Mouse (Mus musculus): ENCODE measurements at regions not wholly inside any gene's neighbourhood (a gene's known extent, or its start where the extent isn't known, plus 50 kb on each side); places are given as distances from the start of the nearest gene placed in this dataset.
A peak's percentile ranks its signal among the peaks of the same experiment; 100 is the strongest.
"Not testable (repeated sequence)": the region's sequence is repeated elsewhere in the genome, so short reads cannot be mapped to it uniquely, and the experiment has no call there.

GRCm38 (mm10) chr16:55578686-55579085, 260.0 kb downstream of the Nfkbiz start:
- DNase-seq = peak; percentile 72

- not testable (repeated sequence) for DNase-seq
These were observed 263.0 kb downstream of the Nfkbiz start for GRCm38 (mm10) chr16:55575609-55576283.

DNA sequence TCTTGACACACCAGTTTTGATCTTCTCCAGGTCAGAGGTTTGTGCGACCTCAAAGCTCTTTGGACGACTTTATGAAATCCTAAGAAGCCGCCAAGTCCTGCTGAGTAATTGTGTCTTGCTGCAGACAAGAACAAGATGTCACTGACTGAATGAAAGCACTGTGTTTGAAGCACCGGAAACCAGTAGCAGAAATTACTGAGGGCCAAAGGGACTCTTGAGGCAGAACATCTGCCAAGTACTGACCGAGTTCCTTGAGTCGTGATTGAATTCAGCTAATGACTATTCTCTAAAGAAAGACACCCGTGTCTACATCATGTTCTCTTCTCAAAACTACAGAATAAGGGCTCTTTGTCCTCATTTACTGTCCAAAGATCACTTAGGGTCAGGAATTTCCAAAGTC, 267.6 kb downstream of the Nfkbiz start:
- peak; percentile 52 for DNase-seq

DNA sequence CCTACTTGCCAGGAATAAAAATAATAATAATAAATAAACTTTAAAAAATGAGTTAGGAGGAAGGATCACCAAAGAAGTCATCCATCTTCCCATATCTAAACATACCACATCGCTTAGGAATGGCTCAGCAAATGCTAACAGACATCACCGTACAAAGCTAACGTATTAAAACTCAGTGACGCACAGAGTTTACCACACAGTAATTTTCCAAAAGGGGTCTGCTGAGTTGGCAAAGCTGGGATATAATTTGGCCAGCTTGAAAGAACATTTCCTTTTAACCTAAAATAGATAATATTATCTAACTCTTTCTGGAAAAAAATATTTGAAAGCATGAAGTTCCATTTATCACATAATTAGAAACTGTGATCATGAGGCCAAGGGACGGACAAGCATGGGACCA, 268.6 kb downstream of the Nfkbiz start:
- DNase-seq = no peak

DNA sequence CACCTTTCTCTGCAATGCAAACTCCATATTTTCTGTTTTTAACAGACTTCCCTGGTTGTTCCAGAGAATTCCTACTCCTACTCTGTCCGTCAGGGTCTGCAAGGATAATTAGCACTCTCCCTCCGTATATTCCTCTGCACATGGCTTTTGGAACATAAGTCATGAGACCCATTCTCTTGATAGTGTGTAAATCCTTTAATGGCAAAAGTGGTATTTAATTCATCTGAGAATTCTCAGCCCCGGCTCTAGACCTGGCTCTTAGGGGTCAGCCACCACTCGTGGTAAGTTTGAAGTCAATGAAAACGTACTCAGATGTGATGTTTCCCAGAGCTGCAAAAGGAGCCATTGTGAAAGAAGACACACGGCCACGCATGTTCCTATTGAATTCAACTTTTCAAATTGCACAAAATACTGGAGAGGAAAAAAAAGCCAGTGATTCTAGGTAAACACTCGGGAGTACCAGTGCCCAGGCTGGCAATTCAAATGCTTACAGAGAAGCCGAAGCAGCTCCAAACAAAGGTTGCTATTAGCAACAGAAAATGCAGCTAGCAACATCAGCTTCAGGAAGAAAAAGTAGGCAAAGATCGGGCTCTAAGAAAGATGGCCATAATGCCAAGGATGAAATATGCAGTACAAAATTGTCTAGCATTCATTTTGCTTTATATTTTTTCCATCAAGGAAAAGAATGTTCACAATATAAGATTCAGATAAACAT, 258.2 kb upstream of the Zpld1 start:
- DNase-seq = no peak

DNA sequence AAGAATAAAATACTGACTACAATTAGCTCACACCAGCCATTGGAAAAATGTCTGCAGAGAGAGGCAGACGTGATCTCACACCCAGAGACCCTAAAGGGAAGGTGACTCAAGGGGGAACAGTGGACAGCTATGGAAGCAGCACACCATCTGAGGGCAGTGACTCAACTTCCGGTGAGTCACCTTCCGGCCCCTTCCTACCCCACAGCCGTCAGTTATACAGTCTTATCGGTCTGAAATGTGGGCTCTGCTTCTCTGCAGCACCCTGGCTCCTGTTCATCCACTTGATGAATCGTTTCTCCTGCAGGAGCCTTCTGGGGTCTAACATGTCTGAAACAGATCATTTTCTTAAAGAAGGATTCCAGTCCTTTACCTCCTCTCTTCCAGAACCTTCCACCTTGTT, 257.4 kb upstream of the Zpld1 start:
- DNase-seq = no peak

- no peak for DNase-seq
These were observed 256.1 kb upstream of the Zpld1 start for GRCm38 (mm10) chr16:55553896-55554295.

- DNase-seq = no peak
These were observed 253.6 kb upstream of the Zpld1 start for GRCm38 (mm10) chr16:55551348-55551747.

DNA sequence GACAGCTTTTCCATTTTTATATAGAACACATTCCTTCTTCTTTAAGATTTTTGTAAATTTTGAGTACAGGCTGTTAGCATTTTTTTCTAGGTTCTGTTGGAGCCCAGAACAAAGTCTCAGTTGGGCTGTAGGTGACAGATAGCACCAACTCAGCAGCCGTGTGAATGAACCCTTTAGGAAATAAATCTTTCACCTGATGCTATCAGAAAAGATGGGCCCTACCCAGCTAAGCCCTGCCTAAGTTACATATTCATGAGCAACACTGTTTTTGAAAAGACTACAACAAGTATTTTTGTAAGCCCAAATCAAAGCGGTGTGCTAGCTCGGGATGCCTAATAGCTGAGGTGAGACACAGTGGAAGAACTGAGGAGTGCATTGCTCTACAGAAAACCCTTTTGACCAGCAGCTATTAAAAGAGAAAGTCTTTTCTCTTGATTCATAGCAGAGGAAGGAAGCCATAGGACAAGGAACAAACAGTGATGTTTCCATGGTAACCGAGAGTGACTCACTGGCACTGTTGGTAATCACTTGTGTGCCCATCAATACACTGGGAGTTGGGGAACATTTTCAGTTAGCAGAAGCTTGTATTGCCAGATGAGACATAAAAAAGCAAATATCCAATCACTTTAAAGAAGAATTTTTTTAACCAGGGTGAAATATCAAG, 253.0 kb upstream of the Zpld1 start:
- DNase-seq = no peak

DNA sequence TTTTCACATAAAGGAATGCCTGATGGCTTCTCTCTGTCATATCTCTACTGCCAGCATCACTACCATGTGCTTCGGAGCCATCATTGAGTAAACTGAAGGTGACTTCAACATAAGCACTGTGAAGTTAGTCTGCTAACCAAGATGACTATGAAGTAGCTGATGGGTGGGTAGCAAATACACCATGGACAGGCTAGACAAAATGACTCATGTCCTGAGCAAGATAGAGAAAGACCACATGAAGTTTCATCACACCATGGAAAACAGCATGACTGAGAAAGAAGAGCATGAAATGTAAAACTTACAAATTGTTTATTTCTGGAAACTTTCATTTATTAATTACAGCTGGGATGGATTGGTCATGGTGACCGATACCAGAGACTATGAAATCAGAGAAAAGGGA, 249.3 kb upstream of the Zpld1 start:
- DNase-seq = no peak

- no peak for DNase-seq
These were observed 242.7 kb upstream of the Zpld1 start for GRCm38 (mm10) chr16:55540336-55541015.

DNA sequence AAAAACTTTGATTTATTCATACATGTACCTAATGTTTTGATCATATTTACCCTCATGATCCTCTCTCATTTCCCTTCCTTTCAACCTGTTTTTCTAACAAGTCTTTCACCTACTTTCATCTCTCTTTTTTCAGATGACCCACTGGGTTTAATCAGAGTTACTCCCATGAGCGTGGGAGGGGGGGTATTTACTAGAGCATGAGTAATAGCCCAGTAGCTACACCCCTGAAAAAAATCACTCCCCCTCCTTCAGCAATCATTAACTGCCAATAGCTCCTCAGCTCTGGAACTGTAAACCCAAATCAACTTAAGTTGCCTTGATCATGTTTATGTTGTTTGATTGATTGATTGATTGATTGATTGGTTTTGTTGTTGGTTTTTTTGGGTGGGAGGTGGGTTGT, 241.4 kb upstream of the Zpld1 start:
- DNase-seq = peak; percentile 24

GRCm38 (mm10) chr16:55537548-55537947, 239.8 kb upstream of the Zpld1 start:
- no peak for DNase-seq

- peak; percentile 82 for DNase-seq
These were observed 234.9 kb upstream of the Zpld1 start for GRCm38 (mm10) chr16:55532686-55533085.

DNA sequence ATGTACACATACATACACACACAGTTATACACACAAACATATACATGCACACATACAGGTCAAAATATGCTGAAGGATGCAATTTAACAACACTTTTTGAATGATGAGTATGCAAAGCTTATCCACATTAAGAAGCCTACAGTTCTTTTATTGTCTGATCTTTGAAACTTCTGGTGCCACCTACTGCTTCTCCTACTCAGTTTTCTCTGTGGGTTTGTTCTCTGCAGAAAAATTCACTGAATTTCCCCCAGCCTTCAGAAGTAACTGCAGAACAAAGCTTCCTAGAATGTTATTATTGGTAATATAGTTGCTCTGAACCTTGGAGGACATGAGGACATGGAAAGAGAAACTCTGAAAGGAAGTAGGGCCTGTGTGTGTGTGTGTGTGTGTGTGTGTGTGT, 233.1 kb upstream of the Zpld1 start:
- DNase-seq = no peak

DNA sequence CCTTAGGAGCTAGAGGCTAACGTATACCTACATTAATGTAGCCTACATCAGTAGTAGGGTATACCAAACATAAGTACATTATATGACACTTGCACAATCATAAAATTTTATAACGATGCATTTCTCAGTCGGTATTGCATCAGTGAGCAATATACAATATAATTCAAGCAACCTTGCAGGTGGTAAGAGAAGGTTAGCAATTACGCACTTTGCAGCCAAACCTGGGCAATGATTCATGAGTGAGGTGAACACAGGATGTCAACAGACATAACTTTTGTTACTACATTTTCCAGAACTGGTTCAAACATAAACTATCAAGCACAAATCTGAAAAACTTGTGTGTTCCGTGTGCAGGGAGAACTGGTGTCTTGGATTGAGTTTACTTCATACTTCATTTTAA, 229.9 kb upstream of the Zpld1 start:
- peak; percentile 66 for DNase-seq

- no peak for DNase-seq
These were observed 228.6 kb upstream of the Zpld1 start for GRCm38 (mm10) chr16:55526230-55526842.

DNA sequence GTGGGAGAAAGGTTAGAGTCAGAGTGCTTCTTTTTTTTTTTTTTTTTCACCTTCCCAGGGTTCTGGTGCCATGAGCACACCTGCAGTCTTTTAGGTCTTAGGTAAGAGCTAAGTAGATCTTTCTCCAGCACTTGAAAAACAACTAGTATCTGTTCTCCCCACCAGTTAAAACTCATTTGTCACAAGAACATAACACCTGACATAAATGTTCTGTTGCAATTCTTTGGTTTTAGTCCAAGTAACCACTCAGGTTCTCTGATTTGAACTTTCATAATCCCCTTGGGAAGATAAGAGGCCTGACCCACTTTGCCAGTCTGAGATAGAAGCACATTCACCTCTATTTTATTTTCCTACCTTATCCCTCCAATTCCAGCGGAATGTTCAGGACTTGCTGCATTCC, 225.5 kb upstream of the Zpld1 start:
- DNase-seq = no peak

DNA sequence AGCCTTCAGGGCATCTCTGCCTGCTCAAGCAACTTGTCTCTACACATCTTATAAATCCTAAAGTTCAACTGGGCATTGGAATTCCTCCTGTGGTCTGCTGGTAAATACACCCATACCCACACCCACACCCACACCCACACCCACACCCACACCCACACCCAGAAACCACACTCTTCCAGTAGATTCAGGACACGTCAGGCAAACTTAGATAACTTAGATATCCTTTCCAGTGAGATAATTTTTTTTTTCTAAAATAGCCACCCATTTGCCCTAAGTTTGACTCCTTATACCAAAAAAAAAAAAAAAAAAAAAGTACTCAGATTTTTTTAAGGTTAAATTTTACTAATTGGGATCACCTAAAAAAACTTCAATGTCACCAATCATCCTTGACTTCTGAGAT, 224.5 kb upstream of the Zpld1 start:
- no peak for DNase-seq

GRCm38 (mm10) chr16:55521421-55521971, 223.7 kb upstream of the Zpld1 start:
- peak; percentile 77 for DNase-seq

DNA sequence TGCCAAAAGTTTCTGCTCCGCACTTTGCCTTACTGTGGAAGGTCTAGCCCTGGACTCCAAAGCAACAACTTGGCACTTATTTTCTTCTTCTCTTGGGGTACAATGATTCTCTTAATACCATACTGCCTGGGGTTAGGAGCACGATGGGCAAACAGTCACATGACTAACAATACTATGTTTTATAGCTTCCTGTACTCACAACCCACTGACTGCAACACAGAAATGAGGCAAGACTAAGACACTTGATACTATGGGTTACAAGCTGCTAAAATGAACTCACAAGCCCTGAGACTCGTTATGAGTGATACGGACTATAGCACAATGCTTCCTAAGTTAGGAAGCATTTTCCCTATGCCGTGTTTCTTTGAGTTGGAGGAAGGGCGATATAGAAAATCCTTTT, 222.3 kb upstream of the Zpld1 start:
- DNase-seq = no peak

DNA sequence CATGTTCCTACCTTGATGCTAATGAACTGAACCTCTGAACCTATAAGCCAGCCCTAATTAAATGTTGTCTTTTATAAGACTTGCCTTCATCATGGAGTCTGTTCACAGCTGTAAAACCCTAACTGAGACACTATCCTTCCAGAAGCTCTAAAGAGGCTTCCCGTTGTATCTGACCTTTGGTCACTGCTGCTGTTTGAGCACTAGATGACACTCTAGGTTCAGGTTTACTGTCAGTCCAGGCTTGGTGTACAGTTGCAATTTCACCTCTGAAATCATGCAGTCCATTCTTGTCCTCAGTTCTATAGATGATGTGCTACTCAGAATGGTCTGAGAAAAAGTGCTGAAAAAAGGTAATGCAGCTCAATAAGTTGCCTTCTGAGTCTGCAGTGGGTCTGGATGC, 221.9 kb upstream of the Zpld1 start:
- DNase-seq = peak; percentile 74

DNA sequence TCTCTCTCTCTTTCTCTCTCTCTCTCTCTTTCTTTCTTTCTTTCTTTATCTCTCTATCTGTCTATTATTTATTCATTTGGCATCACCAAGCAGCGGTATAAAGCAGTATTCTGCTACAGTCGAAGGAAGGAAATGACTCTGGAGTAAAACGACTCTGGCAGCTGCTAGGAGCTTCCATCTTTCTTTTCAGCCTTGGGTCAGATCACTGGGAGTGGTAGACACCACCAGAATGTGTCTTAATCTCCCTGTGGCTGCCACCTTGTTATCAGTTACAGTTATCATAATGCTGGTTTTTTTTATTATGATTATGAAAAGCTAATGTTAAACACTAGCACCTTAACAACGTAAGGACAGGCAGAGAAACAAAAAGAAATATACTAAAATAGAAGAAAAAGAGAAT, 219.2 kb upstream of the Zpld1 start:
- DNase-seq = no peak

Measured in kidney, adult 9 months (tissue).